Mouse (Mus musculus) heart, postnatal 10 days (tissue): ENCODE results near the gene Ift80. TPM values are rescaled to one million over a fixed set of nuclear protein-coding genes. Genes with fewer than 3 reads are reported as not detected.
A peak's percentile ranks its signal among the peaks of the same experiment; 100 is the strongest.
"Not testable (repeated sequence)": the region's sequence is repeated elsewhere in the genome, so short reads cannot be mapped to it uniquely, and the experiment has no call there.

Experiments
- DNase-seq, 2 experiments: peaks; one replicate each; pipeline ENCODE4 v3.0.0; 2021
- intact Hi-C: fragments of 180-260 bp; cut with DNase I; formaldehyde crosslinking; loops from one replicate; pipeline ENCODE4 v1.15.1; 2025
- total RNA-seq, 2 experiments: library from RNA; stranded (reverse); gene quantifications; 2 replicates each; pipeline ENCODE4 v1.2.3; 2021

The Ift80 gene
- total RNA-seq, 2 experiments from 2014 or later = 7.2 to 9.0 TPM

DNA sequence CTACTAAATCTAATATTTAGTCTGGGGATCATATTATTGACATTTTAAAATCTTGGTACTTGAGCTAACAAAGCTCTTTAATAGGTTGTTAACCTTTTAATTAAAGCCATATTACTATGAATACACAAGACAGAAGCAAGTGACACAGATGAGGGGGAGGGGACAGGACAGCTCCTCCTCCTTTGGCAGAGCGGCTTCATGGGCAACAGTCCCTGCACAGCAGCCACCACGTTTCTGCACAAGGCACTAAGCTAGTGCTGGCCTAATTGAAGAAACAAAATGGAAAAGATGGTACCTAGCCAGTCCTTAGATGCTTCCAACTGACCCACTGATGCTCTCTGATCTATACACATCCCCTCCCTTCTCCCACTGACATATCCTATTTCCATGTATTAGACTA is 55.5 kb downstream of the Ift80 start:
- intact Hi-C loops = no loop called here
- DNase-seq = no peak

DNA sequence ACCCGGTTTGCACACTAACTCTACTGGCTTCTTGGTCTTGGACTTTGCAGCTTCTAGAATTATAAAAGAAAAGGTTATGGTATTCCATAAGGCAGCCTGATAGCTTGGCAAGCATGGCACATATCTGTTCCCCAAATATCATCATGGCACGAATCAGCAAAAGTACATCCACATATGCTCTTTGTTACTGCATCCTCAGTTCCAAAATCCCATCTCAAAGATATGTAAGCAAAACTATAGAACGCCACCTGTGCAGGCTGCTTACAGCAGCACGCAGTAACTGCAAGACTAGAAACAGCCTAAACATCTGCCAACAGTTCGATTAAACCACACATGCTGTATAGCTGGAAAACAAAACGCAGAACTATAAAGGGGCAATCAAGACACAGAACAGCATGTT is 62.5 kb downstream of the Ift80 start:
- intact Hi-C loops = no loop called here
- no peak for DNase-seq

DNA sequence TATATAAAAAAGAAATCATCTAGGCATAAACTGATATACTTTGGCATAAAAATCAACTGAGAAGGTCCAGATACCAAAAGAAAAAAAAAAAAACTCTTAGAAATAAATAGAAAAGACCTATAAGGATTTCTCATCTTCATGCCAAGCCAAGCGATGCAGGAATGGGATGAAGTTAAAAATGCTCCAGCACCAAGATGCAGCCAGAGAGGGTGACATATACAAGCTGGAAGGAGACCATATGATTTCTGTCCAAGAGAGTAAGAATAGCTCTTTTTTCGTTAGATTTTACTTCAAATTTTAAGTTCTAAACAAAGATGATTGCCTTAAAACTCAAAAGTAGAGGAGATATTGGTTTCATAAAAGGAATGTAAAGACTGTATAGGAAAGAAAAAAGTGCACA is 64.1 kb downstream of the Ift80 start:
- intact Hi-C loops = no loop called here

GRCm38 (mm10) chr3:68939312-68939711 is 65.1 kb downstream of the Ift80 start:
- intact Hi-C loops = no loop called here

More for the DNA sequence above, 64.1 kb downstream of the Ift80 start:
- DNase-seq = no peak

GRCm38 (mm10) chr3:68936709-68937108 is 67.7 kb downstream of the Ift80 start:
- no peak for DNase-seq
- intact Hi-C loops = no loop called here

More at GRCm38 (mm10) chr3:68939312-68939711, 65.1 kb downstream of the Ift80 start:
- DNase-seq = no peak

- intact Hi-C loops = no loop called here
- DNase-seq = peak in 1 of 2 experiments; percentile 21
These were observed 68.9 kb downstream of the Ift80 start for GRCm38 (mm10) chr3:68935498-68935897.

DNA sequence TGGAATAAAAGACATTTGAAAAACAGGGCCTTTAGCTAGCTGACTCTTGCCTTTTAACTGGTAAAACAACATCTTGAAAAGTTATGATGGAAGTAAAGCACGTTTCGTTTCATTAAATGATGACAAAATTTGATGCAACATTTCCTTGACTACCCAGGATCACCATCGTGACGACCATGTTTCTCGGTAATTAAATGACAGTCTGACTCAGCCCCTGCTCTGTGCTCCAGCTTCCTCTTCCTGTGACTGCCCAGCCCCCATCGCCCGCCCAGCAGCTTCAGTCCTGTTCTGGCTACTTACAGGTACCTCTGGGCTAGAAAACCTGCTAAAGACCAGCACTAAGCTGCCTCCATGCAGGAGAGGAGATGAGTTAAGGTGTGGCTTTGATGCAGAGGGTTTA is 70.1 kb downstream of the Ift80 start:
- intact Hi-C loops = no loop called here

GRCm38 (mm10) chr3:68928619-68929018 is 75.8 kb downstream of the Ift80 start:
- no peak for DNase-seq
- intact Hi-C loops = no loop called here

More for the DNA sequence above, 70.1 kb downstream of the Ift80 start:
- no peak for DNase-seq

DNA sequence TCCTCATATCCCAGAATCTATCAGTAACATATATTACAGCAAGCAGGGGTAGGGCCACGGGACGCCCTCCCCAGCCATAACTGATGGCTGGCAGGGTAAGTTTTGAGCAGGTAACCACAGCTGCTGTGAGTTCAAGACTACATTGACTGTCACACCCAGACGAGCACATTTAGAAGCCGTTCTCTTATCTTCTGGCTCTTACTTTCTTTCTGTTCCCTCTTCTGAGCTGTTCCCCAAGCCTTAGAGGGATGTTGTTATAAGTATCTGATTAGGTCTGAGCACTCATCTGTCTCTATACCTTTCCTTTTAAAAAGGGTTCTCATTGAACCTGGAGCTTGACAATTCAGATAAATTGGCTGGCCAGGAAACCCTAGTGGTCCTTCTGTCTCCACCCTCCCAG is 96.9 kb downstream of the Ift80 start:
- DNase-seq = no peak
- intact Hi-C loops = no loop called here

GRCm38 (mm10) chr3:68904902-68905778 is 99.2 kb downstream of the Ift80 start:
- DNase-seq = no peak
- intact Hi-C loops = no loop called here

DNA sequence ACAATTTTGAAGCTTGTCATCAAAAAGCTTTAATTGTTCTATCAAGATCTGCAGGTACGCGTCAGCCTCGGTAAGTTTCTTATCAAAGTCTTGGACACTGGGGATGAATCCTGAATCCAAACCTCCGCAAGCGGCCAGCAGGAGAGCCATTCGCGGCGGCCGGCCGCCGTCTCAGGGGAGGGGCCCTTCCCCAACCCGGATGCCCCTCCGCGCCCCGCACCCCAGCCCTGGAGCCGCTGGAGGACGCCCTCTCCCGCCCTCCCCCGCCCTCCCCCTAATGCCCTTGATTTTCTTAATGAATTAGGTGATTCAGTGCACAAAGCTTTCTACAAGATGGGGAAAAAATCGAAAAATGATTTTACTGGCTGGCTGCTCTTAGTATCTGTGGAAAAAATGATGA is 101.7 kb downstream of the Ift80 start:
- DNase-seq, intact Hi-C loops: not testable (repeated sequence)

DNA sequence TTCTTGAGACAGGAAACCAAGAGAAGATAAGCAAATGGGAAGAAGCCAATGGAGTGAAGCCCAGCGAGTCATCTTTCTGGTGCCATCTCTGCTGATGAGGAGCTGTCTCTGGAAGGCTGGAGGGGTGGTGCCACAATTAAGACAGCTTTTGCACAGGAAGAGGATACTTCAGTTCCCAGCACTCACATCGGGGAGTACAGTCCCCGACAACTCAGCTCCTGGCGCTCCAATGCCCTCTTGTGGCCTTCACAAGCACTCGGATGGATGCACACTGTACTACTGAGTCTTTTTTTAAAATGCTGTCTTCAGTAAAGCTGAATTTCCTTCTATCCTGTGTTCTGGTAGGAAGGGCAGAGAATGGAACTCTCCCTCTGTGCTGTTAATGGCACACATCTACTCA is 107.2 kb downstream of the Ift80 start:
- intact Hi-C loops = no loop called here
- no peak for DNase-seq

- no peak for DNase-seq
- intact Hi-C loops = no loop called here
These were observed 108.9 kb downstream of the Ift80 start for GRCm38 (mm10) chr3:68895426-68895825.

DNA sequence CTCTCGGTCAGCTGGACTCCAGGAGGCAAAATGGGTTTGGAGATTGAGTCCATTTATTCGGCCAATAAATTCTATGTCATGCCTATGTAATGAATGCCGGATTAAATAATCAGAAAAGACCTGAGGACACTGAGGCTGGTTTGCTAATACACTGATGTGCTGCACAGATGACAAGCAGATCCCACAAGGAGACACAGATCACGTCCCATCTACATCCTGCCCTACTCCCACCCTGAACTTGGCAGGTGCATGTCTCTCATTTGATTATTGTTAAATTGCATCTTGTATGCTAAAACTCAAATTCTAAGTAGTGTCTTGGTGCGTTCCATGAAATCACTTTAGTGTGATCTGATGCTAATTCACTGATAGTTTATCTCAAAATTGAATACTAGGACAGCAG is 117.5 kb downstream of the Ift80 start:
- intact Hi-C loops = no loop called here

GRCm38 (mm10) chr3:68874079-68874478 is 130.3 kb downstream of the Ift80 start:
- DNase-seq = no peak
- intact Hi-C loops = no loop called here

More for the DNA sequence above, 117.5 kb downstream of the Ift80 start:
- no peak for DNase-seq

DNA sequence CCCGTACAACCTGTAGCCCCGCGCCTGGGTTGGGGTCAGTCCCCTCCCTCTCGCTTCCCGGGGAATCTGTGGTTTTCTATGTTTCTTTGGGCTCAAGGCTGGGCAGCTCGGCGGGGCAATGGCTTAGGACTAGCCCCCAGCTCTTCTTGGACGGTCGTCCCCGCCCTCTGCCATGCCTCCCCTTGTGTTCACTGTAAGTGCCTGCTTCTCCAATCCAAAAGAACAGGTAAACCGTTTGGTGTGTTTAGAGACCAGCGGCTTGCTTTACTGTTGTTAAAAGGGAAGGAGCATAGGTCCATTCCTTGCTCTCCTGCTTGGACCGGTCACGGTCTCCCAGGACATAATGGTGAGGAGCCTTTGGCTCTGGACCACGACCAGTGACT is 133.8 kb downstream of the Ift80 start:
- DNase-seq = peak; percentile 3 to 16
- intact Hi-C loops = no loop called here

DNA sequence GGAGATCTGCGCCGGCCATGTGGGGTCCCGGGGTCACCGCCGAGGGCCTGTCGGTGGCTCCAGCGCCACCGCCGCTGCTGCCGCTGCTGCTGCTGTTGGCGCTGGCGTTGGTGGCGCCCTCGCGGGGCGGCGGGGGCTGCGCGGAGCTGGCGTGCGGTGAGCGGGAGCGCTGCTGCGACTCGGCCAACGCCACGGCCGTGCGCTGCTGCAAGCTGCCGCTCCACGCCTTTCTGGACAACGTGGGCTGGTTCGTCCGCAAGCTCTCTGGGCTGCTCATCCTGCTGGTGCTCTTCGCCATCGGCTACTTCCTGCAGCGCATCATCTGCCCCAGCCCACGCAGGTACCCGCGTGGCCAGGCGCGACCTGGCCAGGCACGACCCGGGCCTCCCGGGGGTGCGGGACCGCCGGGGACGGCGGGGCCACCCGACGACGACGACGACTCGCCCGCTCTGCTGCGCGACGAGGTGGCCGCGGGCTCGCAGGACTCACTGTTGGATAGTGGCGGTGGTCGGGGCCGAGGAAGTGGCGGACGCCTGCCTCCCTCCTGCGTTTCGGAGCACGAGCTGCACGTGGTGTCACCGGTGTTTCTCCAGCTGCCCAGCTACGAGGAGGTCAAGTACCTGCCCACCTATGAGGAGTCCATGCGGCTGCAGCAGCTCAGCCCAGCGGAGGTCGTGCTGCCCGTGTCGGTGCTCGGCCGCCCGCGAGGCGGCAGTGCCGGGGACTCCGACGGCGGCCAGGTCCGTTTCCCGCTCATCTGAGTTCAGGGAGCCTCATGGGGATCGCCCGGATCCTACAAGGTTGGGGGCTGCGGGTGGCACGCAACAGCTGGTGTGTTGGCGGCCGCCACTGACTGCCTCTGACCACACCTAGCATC is 134.4 kb downstream of the Ift80 start:
- intact Hi-C loops = loop anchor here (10.0 kb wide), 1 partner anchor 145 kb away; no protein-coding TSS in a partner anchor

GRCm38 (mm10) chr3:68869211-68869690 is 135.1 kb downstream of the Ift80 start, which contains the start of gene 1110032F04Rik:
Gene 1110032F04Rik (plus strand): TSS chr3:68869586.
- intact Hi-C loops = loop anchor here (10.0 kb wide), 1 partner anchor 144 kb away; no protein-coding TSS in a partner anchor
- peak in 1 of 2 experiments; percentile 30 for DNase-seq

More for the DNA sequence above, 134.4 kb downstream of the Ift80 start:
- DNase-seq = peak; percentile 28 to 40

GRCm38 (mm10) chr3:68852414-68852813 is 152.0 kb downstream of the Ift80 start:
- intact Hi-C loops = no loop called here
- no peak for DNase-seq

DNA sequence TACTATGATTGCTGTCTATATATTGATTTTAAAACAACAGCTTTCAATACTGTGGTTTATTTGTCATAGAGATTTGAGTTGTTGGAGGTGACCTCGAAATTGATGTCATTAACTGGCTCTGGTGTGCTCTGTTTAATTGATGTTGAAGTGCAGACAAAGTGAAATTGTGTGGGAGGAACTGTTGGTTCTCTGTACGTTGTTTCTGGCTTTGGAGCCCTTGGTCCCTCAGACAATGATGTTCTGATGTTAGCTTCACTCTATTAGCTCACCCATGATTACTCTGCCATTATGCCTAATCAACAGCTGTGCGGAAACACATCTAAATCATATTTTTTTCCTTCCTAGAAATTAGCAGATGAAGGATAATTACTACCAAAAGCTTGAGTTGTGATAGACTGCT is 156.0 kb downstream of the Ift80 start:
- no peak for DNase-seq
- intact Hi-C loops = no loop called here

DNA sequence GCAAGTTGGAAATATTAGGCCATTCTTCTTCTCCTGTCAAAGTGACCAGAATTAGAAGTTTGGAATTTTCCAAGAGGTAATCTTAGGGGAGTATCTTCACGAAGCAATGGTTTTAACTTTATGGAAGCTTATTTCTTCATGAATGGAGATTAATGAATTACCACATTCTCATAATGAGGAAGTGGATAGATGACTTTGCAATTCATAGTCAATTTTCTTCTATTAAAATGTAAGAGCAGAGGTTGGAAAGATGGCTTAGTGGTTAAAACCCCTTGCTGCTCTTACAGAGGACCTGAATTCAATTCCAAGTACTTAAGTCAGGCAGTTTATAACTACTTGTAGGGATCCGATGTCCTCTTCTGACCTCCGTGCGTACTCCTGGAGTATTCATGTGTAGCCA is 160.3 kb downstream of the Ift80 start:
- intact Hi-C loops = no loop called here
- no peak for DNase-seq
